Mouse (Mus musculus): ENCODE measurements around the gene Esd. TPM values are rescaled to one million over a fixed set of nuclear protein-coding genes. Genes with fewer than 3 reads are reported as not detected.
A peak's percentile ranks its signal among the peaks of the same experiment; 100 is the strongest.

Gene Esd
- 324 and 336 TPM in 2 replicates for polyA plus RNA-seq (2014; fragmentation: Nextera tagmentation; extraction: Ambion mirVana)

DNA sequence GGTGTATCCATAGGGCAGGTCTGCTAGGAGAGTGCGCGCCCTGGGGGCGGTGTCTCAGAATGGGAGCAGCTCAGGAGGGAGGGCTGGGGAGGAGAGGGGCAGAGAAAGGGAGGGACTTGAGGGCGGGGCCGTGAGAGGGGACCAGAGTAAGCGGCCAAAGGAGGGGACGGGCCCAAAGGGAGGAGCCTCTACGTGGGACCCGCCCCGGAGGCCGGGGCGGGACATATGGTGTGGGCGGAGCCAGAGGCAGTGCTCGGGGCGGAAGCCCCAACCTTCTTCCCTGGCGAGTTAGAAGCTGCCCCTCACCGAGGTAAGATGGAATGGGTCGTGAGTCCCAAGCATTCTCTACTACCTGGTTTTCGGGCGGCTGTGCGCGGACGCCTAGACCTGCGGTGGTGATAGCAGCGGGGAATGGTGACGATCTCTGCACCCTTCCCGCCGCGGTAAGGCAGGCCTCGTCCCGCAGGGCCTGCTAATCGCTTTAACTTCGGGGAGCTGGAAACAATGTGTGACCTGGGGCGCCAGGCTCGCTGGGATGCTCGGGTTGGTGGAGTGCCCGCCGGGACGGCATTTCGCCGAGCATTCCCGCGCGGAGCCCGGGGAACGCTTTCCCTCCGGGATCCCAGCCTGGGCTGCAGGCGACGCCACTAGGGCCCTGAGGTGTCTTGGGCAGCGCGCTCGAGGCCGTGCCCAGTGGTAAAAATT is at the start of gene Esd:
Esd (plus strand) TSS at position 219 of the 705 bp plus-strand sequence.
- peak within 1 kb of the TSS; percentile 65 for H3K4me2 ChIP-seq (ENCODE audit: low read depth, low read length, severe bottlenecking)
- ATAC-seq (replicated peaks; ENCODE audit: low FRiP score) (peak; percentile 99), DNase-seq (ENCODE audit: low spot score) (peak; percentile 94)
- peak within 1 kb of the TSS; percentile 64; the same call in 1 of the 2 replicates for H3K27ac ChIP-seq (ENCODE audit: low read depth, low read length)
- no peaks in the 10 kb centered on the region for H3K36me3 ChIP-seq (ENCODE audit: control insufficient read depth, insufficient read depth, low read length)
- peak within 1 kb of the TSS; percentile 80 for H3K9ac ChIP-seq (ENCODE audit: low read length)
- H3K4me3 ChIP-seq (ENCODE audit: low read depth, low read length): peak within 1 kb of the TSS; percentile 78
- 1% methylated on average over 51 of the region's 53 CpGs for WGBS
- H3K9me3 ChIP-seq (ENCODE audit: control insufficient read depth, low read length): no peaks in the 10 kb centered on the region
- no peaks in the 10 kb centered on the region; the same call in 1 of the 2 replicates for H3K4me1 ChIP-seq (replicated peaks; ENCODE audit: control insufficient read depth, insufficient read depth, low read length)
- no peaks in the 10 kb centered on the region for H3K27me3 ChIP-seq (ENCODE audit: control insufficient read depth, insufficient read depth, low read length)

GRCm38 (mm10) chr14:74684298-74684978 is 47.7 kb upstream of the Esd start:
- Histone ChIP-seq H3K4me1 (replicated peaks; ENCODE audit: control insufficient read depth, insufficient read depth, low read length) (no peaks in the 10 kb centered on the region), H3K4me3 (ENCODE audit: low read depth, low read length) (no peak overlapping the region), H3K27ac (ENCODE audit: low read depth, low read length) (no peak overlapping the region), H3K9ac (ENCODE audit: low read length) (no peak overlapping the region), H3K4me2 (ENCODE audit: low read depth, low read length, severe bottlenecking) (no peak overlapping the region), H3K36me3 (ENCODE audit: control insufficient read depth, insufficient read depth, low read length) (no peaks in the 10 kb centered on the region), H3K27me3 (ENCODE audit: control insufficient read depth, insufficient read depth, low read length) (no peaks in the 10 kb centered on the region), H3K9me3 (ENCODE audit: control insufficient read depth, low read length) (no peaks in the 10 kb centered on the region)
- DNase-seq (ENCODE audit: low spot score) (no peak), ATAC-seq (replicated peaks; ENCODE audit: low FRiP score) (no peak)
- 77% methylated on average over 5 of the region's 5 CpGs for WGBS

GRCm38 (mm10) chr14:74691963-74692362 is 40.1 kb upstream of the Esd start:
- Histone ChIP-seq H3K9me3 (ENCODE audit: control insufficient read depth, low read length) (no peaks in the 10 kb centered on the region), H3K4me3 (ENCODE audit: low read depth, low read length) (no peak overlapping the region), H3K4me2 (ENCODE audit: low read depth, low read length, severe bottlenecking) (no peak overlapping the region), H3K4me1 (replicated peaks; ENCODE audit: control insufficient read depth, insufficient read depth, low read length) (no peaks in the 10 kb centered on the region), H3K9ac (ENCODE audit: low read length) (no peak overlapping the region), H3K36me3 (ENCODE audit: control insufficient read depth, insufficient read depth, low read length) (no peaks in the 10 kb centered on the region), H3K27me3 (ENCODE audit: control insufficient read depth, insufficient read depth, low read length) (no peaks in the 10 kb centered on the region), H3K27ac (ENCODE audit: low read depth, low read length) (no peak overlapping the region)
- DNase-seq (ENCODE audit: low spot score) (no peak), ATAC-seq (replicated peaks; ENCODE audit: low FRiP score) (no peak)
- WGBS: 92% methylated on average over 2 of the region's 2 CpGs

GRCm38 (mm10) chr14:74696766-74697165 is 35.3 kb upstream of the Esd start:
- Histone ChIP-seq H3K4me3 (ENCODE audit: low read depth, low read length) (no peak overlapping the region), H3K9me3 (ENCODE audit: control insufficient read depth, low read length) (no peaks in the 10 kb centered on the region), H3K27ac (ENCODE audit: low read depth, low read length) (no peak overlapping the region), H3K36me3 (ENCODE audit: control insufficient read depth, insufficient read depth, low read length) (no peaks in the 10 kb centered on the region), H3K9ac (ENCODE audit: low read length) (no peak overlapping the region), H3K4me2 (ENCODE audit: low read depth, low read length, severe bottlenecking) (no peak overlapping the region), H3K27me3 (ENCODE audit: control insufficient read depth, insufficient read depth, low read length) (no peaks in the 10 kb centered on the region), H3K4me1 (replicated peaks; ENCODE audit: control insufficient read depth, insufficient read depth, low read length) (no peaks in the 10 kb centered on the region)
- 70% methylated on average over 4 of the region's 4 CpGs for WGBS
- ATAC-seq (replicated peaks; ENCODE audit: low FRiP score) (no peak), DNase-seq (ENCODE audit: low spot score) (no peak)

GRCm38 (mm10) chr14:74697432-74697831 is 34.7 kb upstream of the Esd start:
- DNase-seq (ENCODE audit: low spot score) (no peak), ATAC-seq (replicated peaks; ENCODE audit: low FRiP score) (no peak)
- no peaks in the 10 kb centered on the region for H3K36me3 ChIP-seq (ENCODE audit: control insufficient read depth, insufficient read depth, low read length)
- no peak overlapping the region for H3K27ac ChIP-seq (ENCODE audit: low read depth, low read length)
- H3K9ac ChIP-seq (ENCODE audit: low read length): no peak overlapping the region
- H3K27me3 ChIP-seq (ENCODE audit: control insufficient read depth, insufficient read depth, low read length): no peaks in the 10 kb centered on the region
- no peak overlapping the region for H3K4me2 ChIP-seq (ENCODE audit: low read depth, low read length, severe bottlenecking)
- no peak overlapping the region for H3K4me3 ChIP-seq (ENCODE audit: low read depth, low read length)
- H3K4me1 ChIP-seq (replicated peaks; ENCODE audit: control insufficient read depth, insufficient read depth, low read length): no peaks in the 10 kb centered on the region
- H3K9me3 ChIP-seq (ENCODE audit: control insufficient read depth, low read length): no peaks in the 10 kb centered on the region

GRCm38 (mm10) chr14:74699241-74699640 is 32.9 kb upstream of the Esd start:
- Histone ChIP-seq H3K36me3 (ENCODE audit: control insufficient read depth, insufficient read depth, low read length) (no peaks in the 10 kb centered on the region), H3K9ac (ENCODE audit: low read length) (no peak overlapping the region), H3K4me2 (ENCODE audit: low read depth, low read length, severe bottlenecking) (no peak overlapping the region), H3K27ac (ENCODE audit: low read depth, low read length) (no peak overlapping the region), H3K4me1 (replicated peaks; ENCODE audit: control insufficient read depth, insufficient read depth, low read length) (no peaks in the 10 kb centered on the region), H3K27me3 (ENCODE audit: control insufficient read depth, insufficient read depth, low read length) (no peaks in the 10 kb centered on the region), H3K9me3 (ENCODE audit: control insufficient read depth, low read length) (no peaks in the 10 kb centered on the region), H3K4me3 (ENCODE audit: low read depth, low read length) (no peak overlapping the region)
- WGBS: 86% methylated on average over 3 of the region's 3 CpGs
- ATAC-seq (replicated peaks; ENCODE audit: low FRiP score) (no peak), DNase-seq (ENCODE audit: low spot score) (no peak)

GRCm38 (mm10) chr14:74703930-74704329 is 28.2 kb upstream of the Esd start:
- Histone ChIP-seq H3K27me3 (ENCODE audit: control insufficient read depth, insufficient read depth, low read length) (no peaks in the 10 kb centered on the region), H3K9ac (ENCODE audit: low read length) (no peak overlapping the region), H3K27ac (ENCODE audit: low read depth, low read length) (no peak overlapping the region), H3K4me2 (ENCODE audit: low read depth, low read length, severe bottlenecking) (no peak overlapping the region), H3K36me3 (ENCODE audit: control insufficient read depth, insufficient read depth, low read length) (no peaks in the 10 kb centered on the region), H3K4me1 (replicated peaks; ENCODE audit: control insufficient read depth, insufficient read depth, low read length) (no peaks in the 10 kb centered on the region), H3K9me3 (ENCODE audit: control insufficient read depth, low read length) (no peaks in the 10 kb centered on the region), H3K4me3 (ENCODE audit: low read depth, low read length) (no peak overlapping the region)
- ATAC-seq (replicated peaks; ENCODE audit: low FRiP score): no peak
- no peak for DNase-seq (ENCODE audit: low spot score)
- WGBS: 69% methylated on average over 6 of the region's 6 CpGs

DNA sequence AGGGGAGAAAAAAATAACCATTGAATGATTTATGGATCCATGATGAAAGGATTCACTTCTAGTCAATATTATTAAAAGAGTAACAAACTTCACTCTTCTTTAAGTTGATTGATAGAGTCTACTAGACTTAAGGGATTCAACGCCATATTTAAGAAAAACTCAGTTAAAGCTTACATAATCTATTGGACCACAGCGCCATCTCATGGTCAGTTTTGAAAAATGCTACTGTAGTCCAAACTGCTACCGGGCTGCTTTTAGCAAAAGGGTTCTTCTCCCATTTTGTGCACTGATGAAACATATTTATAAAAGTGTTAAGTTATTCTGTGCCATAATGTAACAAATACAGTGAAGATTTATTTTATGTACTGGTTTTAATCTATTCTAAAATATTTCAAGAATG is 23.0 kb upstream of the Esd start:
- H3K36me3 ChIP-seq (ENCODE audit: control insufficient read depth, insufficient read depth, low read length): no peaks in the 10 kb centered on the region
- H3K9ac ChIP-seq (ENCODE audit: low read length): no peak overlapping the region
- no peak overlapping the region for H3K4me3 ChIP-seq (ENCODE audit: low read depth, low read length)
- no peak for DNase-seq (ENCODE audit: low spot score)
- no peaks in the 10 kb centered on the region for H3K9me3 ChIP-seq (ENCODE audit: control insufficient read depth, low read length)
- no peak overlapping the region for H3K4me2 ChIP-seq (ENCODE audit: low read depth, low read length, severe bottlenecking)
- no peaks in the 10 kb centered on the region for H3K27me3 ChIP-seq (ENCODE audit: control insufficient read depth, insufficient read depth, low read length)
- 24% methylated on average over 3 of the region's 3 CpGs for WGBS
- ATAC-seq (replicated peaks; ENCODE audit: low FRiP score): no peak
- H3K27ac ChIP-seq (ENCODE audit: low read depth, low read length): no peak overlapping the region
- H3K4me1 ChIP-seq (replicated peaks; ENCODE audit: control insufficient read depth, insufficient read depth, low read length): no peaks in the 10 kb centered on the region

GRCm38 (mm10) chr14:74723541-74723940 is 8.6 kb upstream of the Esd start:
- no peak for ATAC-seq (replicated peaks; ENCODE audit: low FRiP score)
- Histone ChIP-seq H3K9ac (ENCODE audit: low read length) (no peak overlapping the region), H3K4me3 (ENCODE audit: low read depth, low read length) (no peak overlapping the region), H3K4me1 (replicated peaks; ENCODE audit: control insufficient read depth, insufficient read depth, low read length) (no peaks in the 10 kb centered on the region), H3K36me3 (ENCODE audit: control insufficient read depth, insufficient read depth, low read length) (no peaks in the 10 kb centered on the region), H3K4me2 (ENCODE audit: low read depth, low read length, severe bottlenecking) (no peak overlapping the region), H3K27ac (ENCODE audit: low read depth, low read length) (no peak overlapping the region), H3K27me3 (ENCODE audit: control insufficient read depth, insufficient read depth, low read length) (no peaks in the 10 kb centered on the region), H3K9me3 (ENCODE audit: control insufficient read depth, low read length) (no peaks in the 10 kb centered on the region)
- no peak for DNase-seq (ENCODE audit: low spot score)
- WGBS: 78% methylated on average over 3 of the region's 3 CpGs

Measured in forebrain, embryonic 11.5 days (tissue).